Mouse (Mus musculus) embryonic fibroblast, embryonic 13.5 days (primary cell): ENCODE measurements around the gene Slc44a1. TPM values are rescaled to one million over a fixed set of nuclear protein-coding genes. Genes with fewer than 3 reads are reported as not detected.

Experiments
- H3K27ac ChIP-seq: 2 replicates; pipeline ENCODE4 v1.5.1; 2012; ENCODE audit warnings: low read length, control low read depth, inconsistent platforms; ENCODE audit not compliant: insufficient read depth
- H3K4me1 ChIP-seq: 2 replicates; pipeline ENCODE4 v1.6.1; 2011; ENCODE audit warnings: low read length; ENCODE audit not compliant: control insufficient read depth, insufficient read depth
- H3K4me3 ChIP-seq: 2 replicates; pipeline ENCODE4 v1.5.1; 2011; ENCODE audit warnings: mild to moderate bottlenecking, control low read depth, low read length; ENCODE audit not compliant: insufficient read depth
- CTCF ChIP-seq: IDR thresholded peaks from 2 replicates; pipeline ENCODE4 v1.5.1; 2011; ENCODE audit warnings: mild to moderate bottlenecking, control low read depth, low read length, moderate library complexity, borderline replicate concordance; ENCODE audit not compliant: insufficient read depth
- POLR2A ChIP-seq: IDR thresholded peaks from 2 replicates; pipeline ENCODE4 v1.6.1; 2011; ENCODE audit warnings: low read depth, mild to moderate bottlenecking, control low read depth, low read length, moderate library complexity
- polyA plus RNA-seq: library from polyadenylated mRNA; stranded (reverse); fragments of >200 nt; gene quantifications from 2 replicates; pipeline ENCODE4 v1.2.4, GENCODE M21; 2011; ENCODE audit warnings: low read depth; ENCODE audit not compliant: missing spikeins, insufficient read length

Slc44a1 gene
- polyA plus RNA-seq, 1 experiment: 59.0 TPM

- no peak overlapping the region for H3K4me3 ChIP-seq
- no peak overlapping the region for H3K27ac ChIP-seq
- TF ChIP-seq CTCF: no peak
- no peak for TF ChIP-seq POLR2A
- H3K4me1 ChIP-seq: no peaks in the 10 kb centered on the region
These were observed 50.2 kb downstream of the Slc44a1 start for GRCm38 (mm10) chr4:53490371-53490770.

- no peak for TF ChIP-seq POLR2A
- TF ChIP-seq CTCF: no peak
- H3K27ac ChIP-seq: no peak overlapping the region
- no peak overlapping the region for H3K4me3 ChIP-seq
- H3K4me1 ChIP-seq: no peaks in the 10 kb centered on the region
These were observed 51.1 kb downstream of the Slc44a1 start for GRCm38 (mm10) chr4:53491269-53491668.

GRCm38 (mm10) chr4:53495646-53496045 lies 55.4 kb downstream of the Slc44a1 start:
- H3K4me1 ChIP-seq: no peaks in the 10 kb centered on the region
- H3K4me3 ChIP-seq: no peak overlapping the region
- H3K27ac ChIP-seq: no peak overlapping the region
- TF ChIP-seq POLR2A: no peak
- no peak for TF ChIP-seq CTCF

- Histone ChIP-seq H3K4me1 (no peaks in the 10 kb centered on the region), H3K4me3 (no peak overlapping the region), H3K27ac (no peak overlapping the region)
- no peak for TF ChIP-seq CTCF
- no peak for TF ChIP-seq POLR2A
These were observed 62.6 kb downstream of the Slc44a1 start for GRCm38 (mm10) chr4:53502764-53503163.

- H3K4me3 ChIP-seq: no peak overlapping the region
- peaks cover 2% of the 10 kb centered on the region for H3K4me1 ChIP-seq
- TF ChIP-seq CTCF (no peak), POLR2A (no peak)
- H3K27ac ChIP-seq: 0 out of 2 replicates have a peak overlapping the region, but pooled peaks have one; percentile 5
These were observed 72.1 kb downstream of the Slc44a1 start for GRCm38 (mm10) chr4:53512131-53512916.

- no peak overlapping the region for H3K27ac ChIP-seq
- peaks cover 2% of the 10 kb centered on the region for H3K4me1 ChIP-seq
- no peak for TF ChIP-seq POLR2A
- TF ChIP-seq CTCF: no peak
- H3K4me3 ChIP-seq: no peak overlapping the region
These were observed 73.3 kb downstream of the Slc44a1 start for GRCm38 (mm10) chr4:53513276-53514081.

GRCm38 (mm10) chr4:53516011-53516532 lies 75.9 kb downstream of the Slc44a1 start:
- Histone ChIP-seq H3K4me1 (peaks cover 2% of the 10 kb centered on the region), H3K27ac (no peak overlapping the region), H3K4me3 (no peak overlapping the region)
- no peak for TF ChIP-seq CTCF
- no peak for TF ChIP-seq POLR2A

- no peak overlapping the region for H3K27ac ChIP-seq
- no peak for TF ChIP-seq CTCF
- H3K4me1 ChIP-seq: no peaks in the 10 kb centered on the region
- no peak overlapping the region for H3K4me3 ChIP-seq
These were observed 79.2 kb downstream of the Slc44a1 start for GRCm38 (mm10) chr4:53519429-53519828.

- Histone ChIP-seq H3K27ac (no peak overlapping the region), H3K4me1 (no peaks in the 10 kb centered on the region), H3K4me3 (no peak overlapping the region)
- TF ChIP-seq POLR2A: no peak
- TF ChIP-seq CTCF: no peak
These were observed 80.8 kb downstream of the Slc44a1 start for GRCm38 (mm10) chr4:53521028-53521427.
